Mouse (Mus musculus): ENCODE results near the gene Enox1. TPM values are rescaled to one million over a fixed set of nuclear protein-coding genes. Genes with fewer than 3 reads are reported as not detected.

Enox1 gene
- polyA plus RNA-seq, 1 experiment from 2014 or later, result 0.13 TPM

DNA sequence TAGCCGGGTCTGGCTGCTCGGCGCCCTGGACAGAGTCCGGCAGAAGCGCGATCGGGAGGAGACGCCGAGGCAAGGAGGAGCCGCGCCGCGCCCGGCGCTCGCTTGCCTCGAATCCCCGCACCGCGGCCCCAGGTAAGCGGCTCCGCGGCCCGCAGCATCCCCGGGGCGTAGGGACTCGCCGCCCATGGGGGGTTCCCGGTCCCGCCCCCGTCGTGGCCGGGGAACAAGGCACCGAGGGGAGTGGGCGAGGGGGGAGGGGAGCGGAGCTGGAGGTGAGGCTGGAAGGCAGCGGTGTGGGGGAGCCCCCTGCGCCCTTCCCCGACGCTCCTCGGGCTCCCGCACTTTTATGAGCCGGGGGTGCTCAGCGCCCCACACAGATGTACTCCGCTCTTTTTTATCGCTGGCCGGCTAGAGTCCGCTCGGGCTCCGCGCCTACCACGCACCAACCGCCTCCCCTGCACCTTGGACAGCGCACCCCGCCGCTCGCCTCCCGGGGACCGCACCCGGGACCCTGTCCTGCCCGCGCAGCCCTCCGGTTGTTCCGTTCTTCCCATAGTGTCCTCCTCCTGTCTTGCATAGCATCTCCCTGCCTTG, 445 bp downstream of the Enox1 start:
- Histone ChIP-seq H3K27ac (ENCODE audit: low read length) (no peak overlapping the region), H3K4me2 (ENCODE audit: low read depth, low read length) (peak overlapping the region; percentile 61), H3K4me3 (ENCODE audit: low read depth, low read length) (peak overlapping the region; percentile 52), H3K9me3 (replicated peaks; ENCODE audit: control insufficient read depth, low read length) (no peaks in the 10 kb centered on the region), H3K4me1 (ENCODE audit: control insufficient read depth, low read depth, low read length) (no peaks in the 10 kb centered on the region; the same call in 1 of the 2 replicates), H3K36me3 (ENCODE audit: control insufficient read depth, insufficient read depth) (no peaks in the 10 kb centered on the region), H3K9ac (ENCODE audit: low read depth, low read length) (no peak overlapping the region), H3K27me3 (ENCODE audit: control insufficient read depth, insufficient read depth, low read depth, low read length) (peaks cover 41% of the 10 kb centered on the region)
- ATAC-seq (ENCODE audit: low read depth), result no peak
- under 1% methylated on average over 61 of the region's 64 CpGs for WGBS (ENCODE audit: insufficient replicate concordance)

DNA sequence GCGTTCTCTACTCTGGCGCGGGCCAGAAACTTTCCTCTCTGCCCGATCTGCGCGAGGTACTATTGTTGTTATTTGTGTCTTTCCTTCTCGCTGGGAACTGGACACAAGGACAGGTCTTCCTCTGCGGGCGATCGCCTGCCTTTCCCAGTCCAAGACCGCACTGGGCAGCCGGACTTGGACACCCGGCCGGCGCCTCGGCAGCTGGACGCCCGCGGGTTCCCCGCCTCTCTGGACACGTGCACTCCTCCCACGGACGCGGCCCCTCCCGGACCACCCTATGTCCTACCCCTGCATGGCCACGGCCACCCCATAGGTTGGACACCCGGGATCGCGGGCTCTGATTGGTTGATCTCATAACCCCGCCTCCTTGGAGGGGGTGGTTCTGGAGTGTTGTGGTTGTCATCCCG, 945 bp downstream of the Enox1 start:
- Histone ChIP-seq H3K9ac (ENCODE audit: low read depth, low read length) (no peak overlapping the region), H3K4me3 (ENCODE audit: low read depth, low read length) (peak overlapping the region; percentile 52), H3K36me3 (ENCODE audit: control insufficient read depth, insufficient read depth) (no peaks in the 10 kb centered on the region), H3K27ac (ENCODE audit: low read length) (no peak overlapping the region), H3K9me3 (replicated peaks; ENCODE audit: control insufficient read depth, low read length) (no peaks in the 10 kb centered on the region), H3K4me1 (ENCODE audit: control insufficient read depth, low read depth, low read length) (no peaks in the 10 kb centered on the region; the same call in 1 of the 2 replicates), H3K4me2 (ENCODE audit: low read depth, low read length) (peak overlapping the region; percentile 61), H3K27me3 (ENCODE audit: control insufficient read depth, insufficient read depth, low read depth, low read length) (peaks cover 41% of the 10 kb centered on the region)
- ATAC-seq (ENCODE audit: low read depth), result no peak
- WGBS (ENCODE audit: insufficient replicate concordance), result 2% methylated on average over 31 of the region's 31 CpGs

DNA sequence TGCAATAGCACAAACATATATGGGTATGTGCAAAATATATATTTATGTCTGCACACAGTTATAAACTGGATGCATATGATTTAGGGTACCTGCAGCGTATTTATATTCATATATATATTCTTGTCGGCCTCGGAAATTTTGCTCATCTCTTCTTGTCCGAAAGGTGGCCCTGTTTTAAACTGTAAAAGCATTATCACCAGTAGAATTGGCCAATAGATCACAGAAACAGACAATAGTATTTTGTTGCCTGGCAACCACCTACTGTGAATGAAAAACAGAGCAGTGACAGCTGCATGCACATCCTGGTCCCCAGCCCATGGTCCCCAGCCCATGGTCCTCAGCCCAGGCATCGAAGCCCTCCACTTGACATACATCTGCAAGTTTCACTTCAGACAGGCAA, 2.8 kb downstream of the Enox1 start:
- Histone ChIP-seq H3K4me3 (ENCODE audit: low read depth, low read length) (no peak overlapping the region), H3K4me2 (ENCODE audit: low read depth, low read length) (no peak overlapping the region), H3K27me3 (ENCODE audit: control insufficient read depth, insufficient read depth, low read depth, low read length) (peaks cover 41% of the 10 kb centered on the region), H3K4me1 (ENCODE audit: control insufficient read depth, low read depth, low read length) (no peaks in the 10 kb centered on the region; the same call in 1 of the 2 replicates), H3K9ac (ENCODE audit: low read depth, low read length) (no peak overlapping the region), H3K9me3 (replicated peaks; ENCODE audit: control insufficient read depth, low read length) (no peaks in the 10 kb centered on the region), H3K36me3 (ENCODE audit: control insufficient read depth, insufficient read depth) (no peaks in the 10 kb centered on the region), H3K27ac (ENCODE audit: low read length) (no peak overlapping the region)
- ATAC-seq (ENCODE audit: low read depth), result no peak
- WGBS (ENCODE audit: insufficient replicate concordance), result 57% methylated on average over 5 of the region's 5 CpGs

DNA sequence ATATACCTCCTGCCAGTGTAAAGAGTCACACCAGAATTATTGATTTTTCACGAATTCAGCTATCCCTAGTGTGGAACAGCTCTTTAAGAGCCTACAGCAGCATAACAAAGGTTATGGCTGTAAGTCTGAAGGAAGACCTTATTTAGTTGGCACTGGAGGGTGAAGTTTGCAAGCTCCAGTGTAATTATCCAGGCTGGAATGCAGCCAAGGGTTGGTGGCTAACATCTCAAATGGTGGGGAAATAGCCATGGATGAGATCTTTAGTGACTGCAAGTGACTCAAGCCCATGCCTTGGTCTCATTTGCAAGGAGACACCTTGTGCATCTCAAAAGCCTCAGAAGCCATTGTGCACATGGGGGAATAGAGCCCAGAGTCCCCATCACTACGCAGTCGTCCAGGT, 5.9 kb downstream of the Enox1 start:
- H3K9me3 ChIP-seq (replicated peaks; ENCODE audit: control insufficient read depth, low read length), result no peaks in the 10 kb centered on the region
- H3K27ac ChIP-seq (ENCODE audit: low read length), result no peak overlapping the region
- WGBS (ENCODE audit: insufficient replicate concordance), result 57% methylated on average over 3 of the region's 3 CpGs
- no peaks in the 10 kb centered on the region for H3K4me1 ChIP-seq (ENCODE audit: control insufficient read depth, low read depth, low read length)
- H3K27me3 ChIP-seq (ENCODE audit: control insufficient read depth, insufficient read depth, low read depth, low read length), result peaks cover 15% of the 10 kb centered on the region
- no peak overlapping the region for H3K4me3 ChIP-seq (ENCODE audit: low read depth, low read length)
- H3K4me2 ChIP-seq (ENCODE audit: low read depth, low read length), result no peak overlapping the region
- ATAC-seq (ENCODE audit: low read depth), result no peak
- no peaks in the 10 kb centered on the region for H3K36me3 ChIP-seq (ENCODE audit: control insufficient read depth, insufficient read depth)
- H3K9ac ChIP-seq (ENCODE audit: low read depth, low read length), result no peak overlapping the region

DNA sequence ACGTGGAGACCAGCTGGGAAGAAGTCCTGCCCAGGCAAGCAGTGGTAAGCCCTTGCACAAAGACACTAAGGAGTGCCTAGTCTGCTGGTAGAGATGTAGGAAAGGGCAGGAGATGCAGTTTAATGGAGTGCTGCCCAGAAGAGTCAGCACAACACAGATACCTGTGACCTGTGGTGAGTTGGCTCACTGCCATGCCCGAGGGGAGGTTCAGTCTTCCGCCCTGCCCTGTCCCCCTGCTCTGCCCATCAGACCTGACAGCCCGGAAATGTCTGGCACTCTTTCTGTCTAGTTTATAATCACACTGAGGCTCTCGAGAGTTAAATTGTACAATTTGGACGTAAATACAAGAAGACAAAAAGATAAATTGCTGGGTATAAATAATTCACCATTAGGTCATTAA, 7.8 kb downstream of the Enox1 start:
- Histone ChIP-seq H3K36me3 (ENCODE audit: control insufficient read depth, insufficient read depth) (no peaks in the 10 kb centered on the region), H3K9me3 (replicated peaks; ENCODE audit: control insufficient read depth, low read length) (no peaks in the 10 kb centered on the region), H3K4me1 (ENCODE audit: control insufficient read depth, low read depth, low read length) (no peaks in the 10 kb centered on the region), H3K4me3 (ENCODE audit: low read depth, low read length) (no peak overlapping the region), H3K27me3 (ENCODE audit: control insufficient read depth, insufficient read depth, low read depth, low read length) (peaks cover 2% of the 10 kb centered on the region; the same call in 1 of the 2 replicates), H3K9ac (ENCODE audit: low read depth, low read length) (no peak overlapping the region), H3K27ac (ENCODE audit: low read length) (no peak overlapping the region), H3K4me2 (ENCODE audit: low read depth, low read length) (no peak overlapping the region)
- ATAC-seq (ENCODE audit: low read depth), result no peak
- 53% methylated on average over 6 of the region's 6 CpGs for WGBS (ENCODE audit: insufficient replicate concordance)

DNA sequence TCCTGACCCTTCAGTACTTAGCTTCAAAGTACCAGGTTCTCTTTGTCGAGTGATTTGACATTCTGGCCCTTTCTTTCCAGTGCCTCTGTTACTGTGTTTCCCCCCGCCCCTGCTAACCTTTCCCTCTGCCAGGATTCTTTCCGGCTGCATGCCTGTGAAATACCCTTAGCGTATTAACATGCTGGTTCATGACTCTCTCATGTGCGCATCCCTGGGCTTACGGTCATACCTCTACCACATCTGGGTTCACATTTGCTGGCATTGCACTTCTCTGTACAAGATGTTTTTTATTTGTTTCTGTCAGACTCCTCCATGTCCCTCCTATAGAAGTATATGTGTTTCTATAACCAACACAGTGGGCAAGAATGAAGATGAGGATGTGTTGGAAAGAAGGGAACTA, 11.6 kb downstream of the Enox1 start:
- WGBS (ENCODE audit: insufficient replicate concordance), result 71% methylated on average over 6 of the region's 6 CpGs
- Histone ChIP-seq H3K36me3 (ENCODE audit: control insufficient read depth, insufficient read depth) (no peaks in the 10 kb centered on the region), H3K9me3 (replicated peaks; ENCODE audit: control insufficient read depth, low read length) (no peaks in the 10 kb centered on the region), H3K4me1 (ENCODE audit: control insufficient read depth, low read depth, low read length) (no peaks in the 10 kb centered on the region), H3K4me3 (ENCODE audit: low read depth, low read length) (no peak overlapping the region), H3K4me2 (ENCODE audit: low read depth, low read length) (no peak overlapping the region), H3K27me3 (ENCODE audit: control insufficient read depth, insufficient read depth, low read depth, low read length) (no peaks in the 10 kb centered on the region), H3K27ac (ENCODE audit: low read length) (no peak overlapping the region), H3K9ac (ENCODE audit: low read depth, low read length) (no peak overlapping the region)
- ATAC-seq (ENCODE audit: low read depth), result no peak

DNA sequence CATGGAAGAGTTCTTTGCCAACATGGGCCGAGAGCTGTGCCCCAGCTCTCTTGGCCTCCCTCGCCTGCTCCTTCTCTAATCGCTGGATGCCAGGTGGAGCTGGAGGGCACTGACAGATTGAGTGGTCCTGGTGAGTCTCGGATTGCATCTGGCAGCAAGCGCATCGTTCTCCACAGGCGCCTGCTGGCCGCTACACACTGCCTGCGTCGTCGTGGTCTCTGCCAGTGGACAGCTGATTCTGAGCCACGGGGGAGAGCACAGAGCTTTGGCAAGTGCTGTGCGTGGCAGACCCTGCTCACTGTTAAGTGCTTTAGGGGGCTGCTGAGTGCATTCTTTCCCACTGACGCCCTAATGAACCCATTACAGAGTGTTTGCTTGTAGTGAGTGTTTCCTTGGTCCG, 17.9 kb downstream of the Enox1 start:
- H3K27ac ChIP-seq (ENCODE audit: low read length), result no peak overlapping the region
- H3K36me3 ChIP-seq (ENCODE audit: control insufficient read depth, insufficient read depth), result no peaks in the 10 kb centered on the region
- H3K4me2 ChIP-seq (ENCODE audit: low read depth, low read length), result no peak overlapping the region
- no peak for ATAC-seq (ENCODE audit: low read depth)
- H3K4me1 ChIP-seq (ENCODE audit: control insufficient read depth, low read depth, low read length), result no peaks in the 10 kb centered on the region
- H3K9ac ChIP-seq (ENCODE audit: low read depth, low read length), result no peak overlapping the region
- H3K9me3 ChIP-seq (replicated peaks; ENCODE audit: control insufficient read depth, low read length), result no peaks in the 10 kb centered on the region
- WGBS (ENCODE audit: insufficient replicate concordance), result 70% methylated on average over 15 of the region's 15 CpGs
- no peaks in the 10 kb centered on the region for H3K27me3 ChIP-seq (ENCODE audit: control insufficient read depth, insufficient read depth, low read depth, low read length)
- no peak overlapping the region for H3K4me3 ChIP-seq (ENCODE audit: low read depth, low read length)

DNA sequence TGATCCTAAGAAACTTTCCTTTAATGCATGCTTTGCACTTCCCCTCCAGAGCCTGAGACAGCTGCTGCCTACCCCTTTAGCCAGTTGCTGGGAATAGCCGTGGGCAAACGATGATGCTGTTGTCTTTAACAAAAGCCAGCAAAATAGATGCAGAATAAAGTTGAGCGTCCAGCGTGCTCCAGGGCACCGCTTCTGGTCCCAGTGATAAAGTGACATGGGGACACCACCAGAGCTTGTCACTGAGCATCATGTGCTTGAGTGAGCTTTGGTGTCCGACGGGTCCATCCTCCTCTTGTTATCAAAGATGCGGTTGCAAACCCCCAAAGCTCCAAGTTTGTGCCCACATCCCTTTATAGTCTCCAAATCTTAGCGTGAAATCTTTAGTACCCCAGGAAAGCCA, 18.4 kb downstream of the Enox1 start:
- H3K9ac ChIP-seq (ENCODE audit: low read depth, low read length), result no peak overlapping the region
- no peaks in the 10 kb centered on the region for H3K4me1 ChIP-seq (ENCODE audit: control insufficient read depth, low read depth, low read length)
- H3K27ac ChIP-seq (ENCODE audit: low read length), result no peak overlapping the region
- no peak overlapping the region for H3K4me3 ChIP-seq (ENCODE audit: low read depth, low read length)
- H3K9me3 ChIP-seq (replicated peaks; ENCODE audit: control insufficient read depth, low read length), result no peaks in the 10 kb centered on the region
- 76% methylated on average over 9 of the region's 9 CpGs for WGBS (ENCODE audit: insufficient replicate concordance)
- no peaks in the 10 kb centered on the region for H3K36me3 ChIP-seq (ENCODE audit: control insufficient read depth, insufficient read depth)
- H3K27me3 ChIP-seq (ENCODE audit: control insufficient read depth, insufficient read depth, low read depth, low read length), result no peaks in the 10 kb centered on the region
- ATAC-seq (ENCODE audit: low read depth), result no peak
- no peak overlapping the region for H3K4me2 ChIP-seq (ENCODE audit: low read depth, low read length)

DNA sequence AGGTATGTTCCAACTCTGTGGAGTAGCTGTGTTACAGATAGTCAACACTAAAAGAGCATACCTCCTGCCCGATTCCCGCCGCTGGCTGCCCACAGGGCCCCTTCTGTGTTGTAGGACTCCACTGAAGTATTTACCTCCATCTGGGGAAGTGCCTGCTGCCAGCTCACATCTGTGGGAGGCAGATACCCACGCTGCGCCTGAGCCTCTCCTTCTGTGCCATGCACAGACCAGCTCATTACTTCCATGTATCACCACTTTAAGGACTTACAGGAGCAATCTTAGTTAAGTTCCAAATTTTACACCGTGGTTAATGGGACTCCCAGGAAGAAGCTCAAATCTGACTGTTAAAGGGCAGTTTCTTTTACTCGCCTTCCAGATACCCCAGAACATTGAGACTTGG, 23.7 kb downstream of the Enox1 start:
- Histone ChIP-seq H3K9ac (ENCODE audit: low read depth, low read length) (no peak overlapping the region), H3K27ac (ENCODE audit: low read length) (no peak overlapping the region), H3K36me3 (ENCODE audit: control insufficient read depth, insufficient read depth) (no peaks in the 10 kb centered on the region), H3K4me1 (ENCODE audit: control insufficient read depth, low read depth, low read length) (no peaks in the 10 kb centered on the region), H3K9me3 (replicated peaks; ENCODE audit: control insufficient read depth, low read length) (no peaks in the 10 kb centered on the region), H3K27me3 (ENCODE audit: control insufficient read depth, insufficient read depth, low read depth, low read length) (no peaks in the 10 kb centered on the region), H3K4me3 (ENCODE audit: low read depth, low read length) (no peak overlapping the region), H3K4me2 (ENCODE audit: low read depth, low read length) (no peak overlapping the region)
- WGBS (ENCODE audit: insufficient replicate concordance), result 64% methylated on average over 7 of the region's 7 CpGs
- ATAC-seq (ENCODE audit: low read depth), result no peak

All from liver, embryonic 16.5 days (tissue).